Mouse (Mus musculus): Measurements from ENCODE around the gene Ngfr. TPM values are rescaled to one million over a fixed set of nuclear protein-coding genes. Genes with fewer than 3 reads are reported as not detected.

Gene Ngfr
- total and polyA plus RNA-seq, 2 experiments from 2014 or later: 31.0 to 53.2 TPM

DNA sequence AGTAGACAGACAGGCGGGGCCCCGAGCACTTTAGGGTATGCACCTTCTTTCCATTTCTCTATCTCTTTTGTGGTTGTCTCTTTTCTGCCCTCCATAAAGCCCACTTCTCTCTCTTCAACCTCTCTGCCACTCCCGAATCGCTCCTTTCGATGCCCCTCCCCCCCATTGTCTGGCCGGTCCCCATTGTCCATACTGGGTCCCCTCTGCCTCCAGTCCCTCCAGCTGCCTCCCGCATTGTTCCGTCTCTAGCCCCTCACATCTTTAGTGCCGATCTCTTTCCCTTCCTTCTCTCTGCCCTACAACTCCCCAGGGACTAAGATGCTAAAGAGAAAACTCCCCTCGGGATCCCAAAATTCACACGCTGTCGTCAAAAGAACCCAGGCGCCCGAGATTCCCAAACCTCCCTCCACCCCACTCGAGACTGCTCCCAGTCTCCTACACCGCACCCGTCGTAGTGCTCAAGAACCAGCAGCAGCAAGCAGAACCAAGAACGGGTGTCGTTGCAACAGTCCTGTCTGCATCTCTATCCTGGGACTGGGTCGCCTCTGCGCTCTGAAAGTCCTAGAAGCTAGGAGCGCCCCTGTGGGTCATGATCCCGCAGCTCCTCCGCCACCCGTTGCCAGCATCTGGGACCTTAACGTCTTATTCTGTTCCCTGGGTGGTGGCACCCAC is 648 bp downstream of the Ngfr start:
- H3K27me3 ChIP-seq (ENCODE audit: insufficient read depth, low read length): peaks cover 10% of the 10 kb centered on the region; the same call in 1 of the 2 replicates

DNA sequence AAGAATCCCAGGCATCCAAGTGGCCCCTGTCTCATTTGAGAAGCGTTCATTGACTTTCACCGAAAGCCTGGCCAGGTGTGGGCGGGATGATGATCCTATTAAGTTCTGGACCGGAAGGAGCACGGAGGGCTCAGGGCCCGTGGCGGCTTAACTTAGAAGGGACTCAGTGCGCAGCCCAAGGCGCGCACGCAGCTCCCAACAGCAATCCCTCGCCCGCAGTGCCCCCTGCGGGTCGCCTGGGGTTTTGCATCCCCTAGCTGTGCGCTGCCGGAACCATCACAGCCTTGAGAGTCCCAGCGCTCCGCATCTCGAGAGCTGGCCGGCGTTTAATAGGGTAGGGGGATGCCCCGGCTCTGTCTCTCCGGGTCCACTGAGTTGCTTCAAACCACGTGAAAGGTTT is 1.4 kb downstream of the Ngfr start:
- Histone ChIP-seq H3K27me3 (ENCODE audit: insufficient read depth, low read length) (peaks cover 10% of the 10 kb centered on the region; the same call in 1 of the 2 replicates), H3K9ac (replicated peaks; ENCODE audit: low read length) (peak overlapping the region; percentile 51), H3K36me3 (ENCODE audit: insufficient read depth, low read length) (no peaks in the 10 kb centered on the region), H3K4me2 (ENCODE audit: low read depth, low read length) (peak overlapping the region; percentile 84), H3K27ac (no peak overlapping the region), H3K4me1 (ENCODE audit: insufficient read depth, low read length) (peaks cover 8% of the 10 kb centered on the region), H3K4me3 (ENCODE audit: low read length) (peak overlapping the region; percentile 51), H3K9me3 (ENCODE audit: low read length) (no peaks in the 10 kb centered on the region)
- peak; percentile 89 for TF ChIP-seq CTCF (IDR thresholded peaks at IDR 0.05; ENCODE audit: low read depth)
- DNase-seq (ENCODE audit: low spot score) (peak; percentile 90), ATAC-seq (peak; percentile 65)
- 2% methylated on average over 25 of the region's 25 CpGs for WGBS

More for the DNA sequence above, 648 bp downstream of the Ngfr start:
- peak overlapping the region; percentile 54 for H3K27ac ChIP-seq
- H3K4me3 ChIP-seq (ENCODE audit: low read length): peak overlapping the region; percentile 51
- H3K9me3 ChIP-seq (ENCODE audit: low read length): no peaks in the 10 kb centered on the region
- no peaks in the 10 kb centered on the region for H3K36me3 ChIP-seq (ENCODE audit: insufficient read depth, low read length)
- WGBS: under 1% methylated on average over 27 of the region's 27 CpGs
- DNase-seq (ENCODE audit: low spot score) (peak; percentile 23), ATAC-seq (peak; percentile 13; the same call in 1 of the 2 replicates)
- TF ChIP-seq CTCF (IDR thresholded peaks at IDR 0.05; ENCODE audit: low read depth): no peak
- H3K4me1 ChIP-seq (ENCODE audit: insufficient read depth, low read length): peaks cover 8% of the 10 kb centered on the region
- H3K9ac ChIP-seq (replicated peaks; ENCODE audit: low read length): peak overlapping the region; percentile 51
- H3K4me2 ChIP-seq (ENCODE audit: low read depth, low read length): peak overlapping the region; percentile 84

- no peaks in the 10 kb centered on the region for H3K36me3 ChIP-seq (ENCODE audit: insufficient read depth, low read length)
- peaks cover 8% of the 10 kb centered on the region for H3K4me1 ChIP-seq (ENCODE audit: insufficient read depth, low read length)
- H3K4me3 ChIP-seq (ENCODE audit: low read length): peak overlapping the region; percentile 51
- H3K27me3 ChIP-seq (ENCODE audit: insufficient read depth, low read length): peaks cover 10% of the 10 kb centered on the region; the same call in 1 of the 2 replicates
- no peak overlapping the region; the same call in 1 of the 2 replicates for H3K9ac ChIP-seq (replicated peaks; ENCODE audit: low read length)
- H3K27ac ChIP-seq: no peak overlapping the region
- ATAC-seq (no peak), DNase-seq (ENCODE audit: low spot score) (no peak)
- no peaks in the 10 kb centered on the region for H3K9me3 ChIP-seq (ENCODE audit: low read length)
- H3K4me2 ChIP-seq (ENCODE audit: low read depth, low read length): peak overlapping the region; percentile 84
- no peak for TF ChIP-seq CTCF (IDR thresholded peaks at IDR 0.05; ENCODE audit: low read depth)
- WGBS: 3% methylated on average over 15 of the region's 15 CpGs
These were observed 1.9 kb downstream of the Ngfr start for GRCm38 (mm10) chr11:95585684-95586083.

DNA sequence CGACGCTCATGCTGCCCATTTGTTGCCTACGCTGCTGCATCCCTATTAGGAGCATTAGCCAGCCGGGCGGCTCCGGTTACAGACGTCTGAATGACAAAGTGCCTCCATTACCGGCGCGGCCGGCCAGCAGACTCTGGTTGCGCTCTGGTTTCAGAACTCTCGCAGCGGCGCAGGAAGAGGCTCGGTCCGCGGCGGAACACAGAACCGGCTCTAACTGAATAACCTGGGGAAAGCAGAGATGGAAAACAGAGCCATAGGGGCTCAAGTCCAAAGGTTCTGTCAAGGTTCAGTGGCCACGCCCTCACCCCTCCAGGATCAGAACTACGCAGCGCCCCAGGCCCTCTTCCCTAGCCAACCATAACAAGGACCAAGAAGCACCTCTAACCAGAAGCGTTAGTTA is 2.3 kb downstream of the Ngfr start:
- H3K4me2 ChIP-seq (ENCODE audit: low read depth, low read length): peak overlapping the region; percentile 84
- H3K27me3 ChIP-seq (ENCODE audit: insufficient read depth, low read length): peaks cover 10% of the 10 kb centered on the region; the same call in 1 of the 2 replicates
- H3K9ac ChIP-seq (replicated peaks; ENCODE audit: low read length): 0 out of 2 replicates have a peak overlapping the region, but pooled peaks have one; percentile 21
- DNase-seq (ENCODE audit: low spot score) (peak; percentile 55), ATAC-seq (no peak)
- 2% methylated on average over 24 of the region's 24 CpGs for WGBS
- H3K27ac ChIP-seq: no peak overlapping the region
- H3K4me3 ChIP-seq (ENCODE audit: low read length): peak overlapping the region; percentile 51
- no peaks in the 10 kb centered on the region for H3K9me3 ChIP-seq (ENCODE audit: low read length)
- TF ChIP-seq CTCF (IDR thresholded peaks at IDR 0.05; ENCODE audit: low read depth): no peak
- no peaks in the 10 kb centered on the region for H3K36me3 ChIP-seq (ENCODE audit: insufficient read depth, low read length)
- peaks cover 8% of the 10 kb centered on the region for H3K4me1 ChIP-seq (ENCODE audit: insufficient read depth, low read length)

DNA sequence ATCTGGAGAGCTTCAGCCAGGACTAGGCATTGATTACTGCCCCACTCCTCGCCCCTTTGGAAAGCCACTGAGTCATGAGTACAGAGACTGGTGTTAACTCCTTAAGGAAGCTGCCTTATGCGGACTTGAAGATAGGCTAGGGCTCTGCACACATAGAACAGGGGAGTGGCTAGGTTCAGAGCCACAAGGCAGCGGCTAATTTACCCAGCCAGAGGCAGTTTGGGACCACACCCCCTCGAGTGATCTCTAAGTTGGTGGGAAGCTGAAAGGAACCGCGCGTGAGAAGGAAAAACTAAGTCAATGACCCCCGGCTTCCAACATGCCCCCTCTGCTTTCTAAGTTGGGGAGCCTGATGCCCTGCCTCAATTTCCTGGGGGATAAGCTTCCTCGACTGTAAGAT is 2.9 kb downstream of the Ngfr start:
- no peak for TF ChIP-seq CTCF (IDR thresholded peaks at IDR 0.05; ENCODE audit: low read depth)
- peaks cover 10% of the 10 kb centered on the region; the same call in 1 of the 2 replicates for H3K27me3 ChIP-seq (ENCODE audit: insufficient read depth, low read length)
- 15% methylated on average over 9 of the region's 9 CpGs for WGBS
- no peaks in the 10 kb centered on the region for H3K36me3 ChIP-seq (ENCODE audit: insufficient read depth, low read length)
- peaks cover 8% of the 10 kb centered on the region for H3K4me1 ChIP-seq (ENCODE audit: insufficient read depth, low read length)
- no peak overlapping the region for H3K9ac ChIP-seq (replicated peaks; ENCODE audit: low read length)
- H3K4me3 ChIP-seq (ENCODE audit: low read length): 0 out of 2 replicates have a peak overlapping the region, but pooled peaks have one; percentile 51
- no peaks in the 10 kb centered on the region for H3K9me3 ChIP-seq (ENCODE audit: low read length)
- ATAC-seq (no peak), DNase-seq (ENCODE audit: low spot score) (no peak)
- H3K27ac ChIP-seq: no peak overlapping the region
- peak overlapping the region; percentile 84 for H3K4me2 ChIP-seq (ENCODE audit: low read depth, low read length)

DNA sequence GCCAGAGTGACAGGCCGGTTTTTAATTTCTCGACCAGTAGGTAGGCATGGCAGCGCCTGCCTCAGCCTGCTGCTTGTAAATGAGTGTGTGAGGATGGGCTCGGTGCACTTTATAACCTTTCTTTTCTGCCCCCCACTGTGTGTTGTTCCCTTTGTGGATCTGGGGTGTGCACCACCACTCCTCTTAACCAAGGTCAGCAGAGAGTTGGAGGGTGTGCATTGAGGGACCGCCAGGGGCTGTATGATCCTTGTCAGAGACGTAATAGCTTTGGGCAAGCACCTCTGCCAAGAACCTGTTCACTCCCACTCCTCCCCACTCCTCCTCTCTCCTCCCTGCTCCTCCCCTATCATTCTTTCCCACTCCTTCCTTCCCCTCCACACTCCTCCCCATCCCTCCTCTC is 4.1 kb downstream of the Ngfr start:
- Histone ChIP-seq H3K27me3 (ENCODE audit: insufficient read depth, low read length) (peaks cover 10% of the 10 kb centered on the region; the same call in 1 of the 2 replicates), H3K4me1 (ENCODE audit: insufficient read depth, low read length) (peaks cover 8% of the 10 kb centered on the region), H3K9me3 (ENCODE audit: low read length) (no peaks in the 10 kb centered on the region), H3K4me3 (ENCODE audit: low read length) (no peak overlapping the region), H3K36me3 (ENCODE audit: insufficient read depth, low read length) (no peaks in the 10 kb centered on the region), H3K27ac (no peak overlapping the region), H3K4me2 (ENCODE audit: low read depth, low read length) (no peak overlapping the region), H3K9ac (replicated peaks; ENCODE audit: low read length) (no peak overlapping the region)
- ATAC-seq: no peak
- DNase-seq (ENCODE audit: low spot score): no peak
- 51% methylated on average over 6 of the region's 6 CpGs for WGBS
- no peak for TF ChIP-seq CTCF (IDR thresholded peaks at IDR 0.05; ENCODE audit: low read depth)

- no peak overlapping the region for H3K4me2 ChIP-seq (ENCODE audit: low read depth, low read length)
- H3K9me3 ChIP-seq (ENCODE audit: low read length): no peaks in the 10 kb centered on the region
- H3K9ac ChIP-seq (replicated peaks; ENCODE audit: low read length): no peak overlapping the region
- peaks cover 6% of the 10 kb centered on the region for H3K4me1 ChIP-seq (ENCODE audit: insufficient read depth, low read length)
- WGBS: 56% methylated on average over 3 of the region's 3 CpGs
- no peak for ATAC-seq
- no peak for DNase-seq (ENCODE audit: low spot score)
- H3K36me3 ChIP-seq (ENCODE audit: insufficient read depth, low read length): no peaks in the 10 kb centered on the region
- no peak overlapping the region for H3K27ac ChIP-seq
- no peak overlapping the region for H3K4me3 ChIP-seq (ENCODE audit: low read length)
- TF ChIP-seq CTCF (IDR thresholded peaks at IDR 0.05; ENCODE audit: low read depth): no peak
- H3K27me3 ChIP-seq (ENCODE audit: insufficient read depth, low read length): peaks cover 10% of the 10 kb centered on the region; the same call in 1 of the 2 replicates
These were observed 5.3 kb downstream of the Ngfr start for GRCm38 (mm10) chr11:95582193-95582592.

Data from hindbrain, postnatal 0 days (tissue).